Mouse (Mus musculus) gastrocnemius, postnatal 14 days (tissue): Measurements from ENCODE around the gene Tmem30b. TPM values are rescaled to one million over a fixed set of nuclear protein-coding genes. Genes with fewer than 3 reads are reported as not detected.

Experiments used
- DNase-seq: peaks from one replicate; pipeline ENCODE4 v3.0.0; 2021; ENCODE audit warnings: mixed read lengths
- intact Hi-C: fragments of 180-260 bp; cut with DNase I; formaldehyde crosslinking; loops from one replicate; pipeline ENCODE4 v1.15.1; 2025; ENCODE audit warnings: low total_unique reads
- long read RNA-seq, 2 experiments: library from polyadenylated mRNA; stranded (forward); transcript quantifications; one replicate each; pipeline ENCODE4 v2.0.0; 2021
- total RNA-seq, 2 experiments: library from RNA; stranded (reverse); gene quantifications; 2 replicates each; pipeline ENCODE4 v1.2.3; 2021

Tmem30b gene
- under 1 TPM; 0.80 to 0.96 TPM for total RNA-seq
- long read RNA-seq, experiment 1, partial matches to known transcripts: 0 of 1 reads
- long read RNA-seq, experiment 1, other reads (novel, unspliced or antisense): 0 of 1 reads
- long read RNA-seq, experiment 2, partial matches to known transcripts: 0 of 2 reads
- long read RNA-seq, experiment 2, other reads (novel, unspliced or antisense): 0 of 2 reads

GRCm38 (mm10) chr12:73546086-73546711, at the start of gene Tmem30b:
Gene Tmem30b (minus strand): TSS chr12:73546392.
- no peak for DNase-seq
- intact Hi-C loops: no loop called here

GRCm38 (mm10) chr12:73595226-73595625, 49.0 kb upstream of the Tmem30b start:
- DNase-seq: no peak
- intact Hi-C loops: no loop called here

- intact Hi-C loops: no loop called here
- DNase-seq: no peak
These were observed 48.1 kb upstream of the Tmem30b start for GRCm38 (mm10) chr12:73594177-73594745.

- intact Hi-C loops: no loop called here
- no peak for DNase-seq
These were observed 47.0 kb upstream of the Tmem30b start for GRCm38 (mm10) chr12:73593021-73593798.

- DNase-seq: peak; percentile 45
- intact Hi-C loops: no loop called here
These were observed 45.4 kb upstream of the Tmem30b start for GRCm38 (mm10) chr12:73591625-73592024.

GRCm38 (mm10) chr12:73590627-73591276, 44.6 kb upstream of the Tmem30b start:
- intact Hi-C loops: no loop called here
- no peak for DNase-seq

- intact Hi-C loops: no loop called here
- DNase-seq: no peak
These were observed 41.1 kb upstream of the Tmem30b start for GRCm38 (mm10) chr12:73587262-73587661.

GRCm38 (mm10) chr12:73585850-73586249, 39.7 kb upstream of the Tmem30b start:
- no peak for DNase-seq
- intact Hi-C loops: no loop called here

GRCm38 (mm10) chr12:73585241-73585801, 39.1 kb upstream of the Tmem30b start:
- DNase-seq: no peak
- intact Hi-C loops: no loop called here

- peak; percentile 81 for DNase-seq
- intact Hi-C loops: no loop called here
These were observed 38.5 kb upstream of the Tmem30b start, which contains the start of gene Prkch for GRCm38 (mm10) chr12:73584610-73585240. Gene Prkch (plus strand): TSS chr12:73584796.

GRCm38 (mm10) chr12:73583813-73584609, 37.8 kb upstream of the Tmem30b start:
- peak; percentile 36 for DNase-seq
- intact Hi-C loops: no loop called here

GRCm38 (mm10) chr12:73583318-73583717, 37.1 kb upstream of the Tmem30b start:
- intact Hi-C loops: no loop called here
- no peak for DNase-seq

GRCm38 (mm10) chr12:73580811-73581210, 34.6 kb upstream of the Tmem30b start:
- intact Hi-C loops: no loop called here
- DNase-seq: no peak

GRCm38 (mm10) chr12:73578141-73578540, 31.9 kb upstream of the Tmem30b start:
- no peak for DNase-seq
- intact Hi-C loops: no loop called here

GRCm38 (mm10) chr12:73574632-73575031, 28.4 kb upstream of the Tmem30b start:
- intact Hi-C loops: no loop called here
- no peak for DNase-seq

- intact Hi-C loops: loop anchor here (2.0 to 10.0 kb wide), 2 partner anchors 127 to 449 kb away; no protein-coding TSS in a partner anchor
- DNase-seq: no peak
These were observed 19.4 kb upstream of the Tmem30b start for GRCm38 (mm10) chr12:73565620-73565969.

- no peak for DNase-seq
- intact Hi-C loops: loop anchor here (2.0 to 10.0 kb wide), 2 partner anchors 128 to 450 kb away; no protein-coding TSS in a partner anchor
These were observed 18.8 kb upstream of the Tmem30b start for GRCm38 (mm10) chr12:73564795-73565619.
